In the genomic region with DNA sequence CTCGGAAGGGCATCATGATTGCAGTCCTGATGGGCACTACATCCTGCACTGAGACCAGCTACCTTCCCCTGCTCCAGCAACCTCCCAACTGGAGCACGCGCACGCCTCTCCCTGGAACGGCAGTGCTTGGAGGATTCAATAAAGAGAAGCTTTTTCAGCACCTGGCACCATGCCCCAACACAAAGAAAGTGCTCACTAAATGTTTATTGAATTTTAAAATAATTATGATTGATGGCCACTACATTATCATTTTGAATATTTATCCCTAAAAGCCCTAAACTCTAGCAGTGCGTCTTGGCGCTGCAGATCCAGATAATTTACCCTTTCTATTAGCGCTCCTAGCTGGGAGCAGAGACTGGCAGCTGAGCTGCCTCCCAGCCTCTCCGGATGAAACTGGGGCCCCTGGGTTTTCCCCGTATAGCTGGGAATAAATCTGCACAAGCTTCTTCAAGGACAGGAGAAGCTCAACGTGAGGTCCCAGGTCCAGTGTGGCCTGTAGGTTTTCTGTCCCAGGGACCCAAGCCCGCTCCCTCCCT, we compare ENCODE assay signal across 33 mouse cellular contexts.
A peak's percentile ranks its signal among the peaks of the same experiment; 100 is the strongest.
DNase-seq lines count a peak whose midpoint lies in the region; ATAC-seq lines count a peak whose summit lies in the region.
"Had no signal": no experiment of that assay in that cellular context is flagged by ENCODE, and none has a peak within 500 bp of the region (broad histone marks: within the 10 kb centered on the region; RNA-seq: fewer than 3 reads in every experiment).

No protein-coding gene starts in this region.

- H3K27ac ChIP-seq in forebrain, embryonic 16.5 days (ENCODE audit: low read length), result peak overlapping the region; percentile 82
- H3K27ac ChIP-seq: embryonic facial prominence, embryonic 13.5 days; heart, embryonic 13.5 days; hindbrain, embryonic 12.5 days; limb, embryonic 12.5 days; macrophage; midbrain, embryonic 12.5 days; stomach, postnatal 0 days had no signal

- H3K36me3 ChIP-seq in megakaryocyte, embryonic 14.5 days (replicated peaks; ENCODE audit: low read length), result no peaks in the 10 kb centered on the region
- no peaks in the 10 kb centered on the region for H3K36me3 ChIP-seq in forebrain, embryonic 16.5 days (ENCODE audit: control insufficient read depth, insufficient read depth)
- H3K36me3 ChIP-seq: embryonic facial prominence, embryonic 13.5 days; G1E; heart, embryonic 13.5 days; hindbrain, embryonic 12.5 days; limb, embryonic 12.5 days; midbrain, embryonic 12.5 days had no signal

- peak overlapping the region; percentile 34 for H3K9ac ChIP-seq in forebrain, embryonic 16.5 days (replicated peaks; ENCODE audit: low read depth, low read length)
- H3K9ac ChIP-seq: embryonic facial prominence, embryonic 13.5 days; heart, embryonic 13.5 days; hindbrain, embryonic 12.5 days; limb, embryonic 12.5 days; liver, postnatal 0 days; midbrain, embryonic 12.5 days had no signal

- H3K4me3 ChIP-seq in megakaryocyte, embryonic 14.5 days (replicated peaks), result peak overlapping the region; percentile 24
- H3K4me3 ChIP-seq in forebrain, embryonic 16.5 days (replicated peaks; ENCODE audit: low read length), result no peak overlapping the region
- H3K4me3 ChIP-seq: embryonic facial prominence, embryonic 13.5 days; erythroblast, embryonic 14.5 days; heart, embryonic 13.5 days; hindbrain, embryonic 12.5 days; limb, embryonic 12.5 days; midbrain, embryonic 12.5 days; myocyte had no signal

- peaks cover 28% of the 10 kb centered on the region for H3K9me3 ChIP-seq in megakaryocyte, embryonic 14.5 days
- no peaks in the 10 kb centered on the region for H3K9me3 ChIP-seq in forebrain, embryonic 16.5 days (ENCODE audit: control insufficient read depth, low read length)
- H3K9me3 ChIP-seq: embryonic facial prominence, embryonic 13.5 days; heart, embryonic 13.5 days; hindbrain, embryonic 12.5 days; limb, embryonic 12.5 days; midbrain, embryonic 12.5 days had no signal

- no peak for ATAC-seq in megakaryocyte, adult 5-6 weeks (ENCODE audit: poor library complexity, severe bottlenecking)
- ATAC-seq in forebrain, embryonic 16.5 days, result peak; percentile 40; the same call in 1 of the 2 replicates
- ATAC-seq: liver, postnatal 0 days; lung, postnatal 0 days; Patski had no signal

- WGBS in forebrain, embryonic 16.5 days, result 20% methylated on average over 12 of the region's 12 CpGs

- peak; percentile 26 to 28 for DNase-seq in frontal cortex, postnatal 36 days (ENCODE audit: low spot score in 2 of 2)
- no peak for DNase-seq in frontal cortex, postnatal 25 days (ENCODE audit: low spot score in 2 of 2)
- DNase-seq in right cerebral cortex, postnatal 14 days, result peak; percentile 45
- DNase-seq in right cerebral cortex, postnatal 36 days (ENCODE audit: low spot score in 2 of 2), result no peak
- no peak for DNase-seq in spleen, postnatal 10 days (ENCODE audit: low spot score in 2 of 2)
- DNase-seq: adrenal gland, postnatal 36 days; cerebellum, adult 11 months; cerebellum, postnatal 36 days; embryo, embryonic 11 days; gastrocnemius, postnatal 14 days; heart, adult 18-20 months; heart, postnatal 14 days; kidney, adult 2 months; kidney, postnatal 10 days; liver, postnatal 0 days; thymus, adult 2 months had no signal

- no peak overlapping the region for H3K4me2 ChIP-seq in forebrain, embryonic 16.5 days (ENCODE audit: low read length)
- H3K4me2 ChIP-seq: embryonic facial prominence, embryonic 13.5 days; heart, embryonic 13.5 days; hindbrain, embryonic 12.5 days; limb, embryonic 12.5 days; liver, embryonic 11.5 days; midbrain, embryonic 12.5 days had no signal

- no peaks in the 10 kb centered on the region for H3K4me1 ChIP-seq in megakaryocyte, embryonic 14.5 days
- H3K4me1 ChIP-seq in forebrain, embryonic 16.5 days (replicated peaks; ENCODE audit: control insufficient read depth, insufficient read depth, low read length), result peaks cover 43% of the 10 kb centered on the region

- no peaks in the 10 kb centered on the region for H3K27me3 ChIP-seq in megakaryocyte, embryonic 14.5 days (replicated peaks)
- 0 out of 2 replicates have a peak, but pooled peaks cover 2% of the 10 kb centered on the region for H3K27me3 ChIP-seq in forebrain, embryonic 16.5 days (replicated peaks; ENCODE audit: control insufficient read depth, insufficient read depth, low read length)
- H3K27me3 ChIP-seq: CH12.LX; hindbrain, embryonic 12.5 days had no signal

Comparison
In these comparisons a context has a peak if more than half of its experiments do, and no peak if none do; other contexts are left out.
1. DNase-seq: peak in frontal cortex, postnatal 36 days (2 of 2) and right cerebral cortex, postnatal 14 days (single experiment); none in frontal cortex, postnatal 25 days (0 of 2), right cerebral cortex, postnatal 36 days (0 of 2) and spleen, postnatal 10 days (0 of 2).